Mouse (Mus musculus) adrenal gland, postnatal 14 days (tissue): ENCODE measurements around the gene Errfi1. TPM values are rescaled to one million over a fixed set of nuclear protein-coding genes. Genes with fewer than 3 reads are reported as not detected.

ENCODE experiments used
- DNase-seq: peaks from one replicate; pipeline ENCODE4 v3.0.0; 2021; ENCODE audit warnings: mixed read lengths
- long read RNA-seq, 2 experiments: library from polyadenylated mRNA; stranded (forward); transcript quantifications; one replicate each; pipeline ENCODE4 v2.0.0; 2021
- total RNA-seq: library from RNA; stranded (reverse); gene quantifications from 2 replicates; pipeline ENCODE4 v1.2.3, GENCODE M21; 2021

Errfi1 gene
- total RNA-seq: 56.6 and 115 TPM in 2 replicates
- long read RNA-seq, experiment 1, transcript Errfi1-201 (4 exons, 3,043 nt): major isoform, 72 of 85 reads
- long read RNA-seq, experiment 1, partial matches to known transcripts: 0 of 85 reads
- long read RNA-seq, experiment 1, other reads (novel, unspliced or antisense): 13 of 85 reads
- long read RNA-seq, experiment 2, transcript Errfi1-201 (4 exons, 3,043 nt): major isoform, 213 of 232 reads
- long read RNA-seq, experiment 2, partial matches to known transcripts: 2 of 232 reads
- long read RNA-seq, experiment 2, other reads (novel, unspliced or antisense): 15 of 232 reads

GRCm38 (mm10) chr4:150853680-150854461 is at the start of gene Errfi1:
Errfi1 (plus strand) TSS chr4:150853919.
- DNase-seq: peak; percentile 41

DNA sequence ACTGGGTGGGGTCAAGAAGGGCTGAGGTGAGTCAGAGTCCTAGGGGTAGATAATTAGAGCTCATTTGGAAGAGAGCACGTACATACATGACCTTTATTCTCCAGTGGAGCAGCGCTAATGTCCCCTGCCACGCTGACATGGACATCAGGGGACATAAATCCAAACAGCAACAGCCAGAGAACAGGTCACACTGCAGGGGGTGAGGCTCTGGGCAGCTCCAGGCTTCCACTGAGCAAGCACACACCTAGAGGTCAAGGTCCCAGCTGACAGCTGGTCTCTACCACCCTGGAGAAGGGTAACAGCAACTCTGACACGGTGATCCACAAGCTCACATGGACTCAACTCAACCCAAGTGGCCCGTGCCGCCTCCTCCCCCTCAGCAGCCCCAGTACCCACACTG is 49.5 kb upstream of the Errfi1 start:
- no peak for DNase-seq

GRCm38 (mm10) chr4:150807727-150808470 is 45.8 kb upstream of the Errfi1 start:
- DNase-seq: no peak

DNA sequence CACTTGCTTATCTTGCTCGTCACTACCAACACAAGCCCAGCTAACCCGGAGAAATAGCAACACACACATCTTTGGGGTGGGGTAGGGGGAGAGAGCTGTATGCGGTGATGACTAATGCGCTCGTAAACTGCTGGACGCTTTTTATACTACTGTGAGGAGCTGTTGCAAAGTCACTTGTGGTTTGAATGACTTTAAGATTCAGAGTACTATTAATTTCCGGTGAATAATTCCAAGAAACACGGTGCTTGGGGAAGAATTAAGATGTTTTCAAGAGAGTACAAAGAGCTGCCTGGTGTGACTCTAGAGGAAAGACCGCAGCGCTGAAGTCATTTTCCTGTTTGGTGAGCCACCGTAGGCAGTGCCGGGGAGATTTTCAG is 45.3 kb upstream of the Errfi1 start:
- DNase-seq: peak; percentile 50

DNA sequence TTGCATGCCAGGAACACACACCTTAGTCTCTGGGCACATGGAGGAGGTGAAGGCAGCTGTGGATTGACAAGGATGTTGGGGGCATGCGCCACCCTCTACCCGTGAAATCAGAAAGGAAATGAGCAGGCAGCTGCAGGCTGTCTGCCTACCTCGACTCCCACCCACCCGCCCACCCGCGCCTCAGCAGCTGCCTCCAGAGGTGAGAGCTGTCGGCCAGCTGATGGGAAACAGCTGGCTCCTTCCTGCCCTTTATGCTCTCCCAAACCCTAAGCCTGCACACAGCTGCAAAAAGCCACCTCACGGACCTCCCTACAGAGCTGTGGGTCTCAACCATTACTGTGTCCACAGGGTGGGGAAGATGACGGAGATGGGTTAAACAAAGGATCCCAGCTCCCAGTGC is 44.4 kb upstream of the Errfi1 start:
- DNase-seq: no peak

- DNase-seq: no peak
Observed at GRCm38 (mm10) chr4:150815144-150815543, 38.6 kb upstream of the Errfi1 start.

DNA sequence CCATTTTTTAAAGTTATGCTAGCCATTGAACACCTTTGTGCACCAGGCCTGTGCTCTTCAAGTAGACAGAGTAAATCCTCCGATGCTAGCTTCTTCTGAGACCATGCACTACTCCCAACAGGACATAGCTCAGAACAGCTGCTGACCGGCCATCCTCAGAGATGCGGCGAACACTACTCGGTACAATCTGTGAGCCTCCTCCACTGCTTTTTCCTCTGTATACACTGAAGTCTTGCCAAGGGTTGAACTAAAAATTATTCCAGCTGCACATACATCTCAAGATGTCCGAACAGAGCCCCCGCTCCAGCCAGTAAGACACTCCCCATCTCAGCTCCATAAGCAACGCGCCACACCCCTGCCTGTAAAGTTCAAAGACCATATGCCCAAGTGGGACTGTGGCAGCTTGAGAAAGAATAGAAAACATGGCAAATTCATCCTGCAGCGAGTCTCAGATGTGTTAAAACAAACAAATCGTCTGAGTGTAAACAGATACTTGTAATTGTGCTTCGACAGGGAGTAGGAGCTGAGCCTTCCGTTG is 37.2 kb upstream of the Errfi1 start:
- DNase-seq: no peak

DNA sequence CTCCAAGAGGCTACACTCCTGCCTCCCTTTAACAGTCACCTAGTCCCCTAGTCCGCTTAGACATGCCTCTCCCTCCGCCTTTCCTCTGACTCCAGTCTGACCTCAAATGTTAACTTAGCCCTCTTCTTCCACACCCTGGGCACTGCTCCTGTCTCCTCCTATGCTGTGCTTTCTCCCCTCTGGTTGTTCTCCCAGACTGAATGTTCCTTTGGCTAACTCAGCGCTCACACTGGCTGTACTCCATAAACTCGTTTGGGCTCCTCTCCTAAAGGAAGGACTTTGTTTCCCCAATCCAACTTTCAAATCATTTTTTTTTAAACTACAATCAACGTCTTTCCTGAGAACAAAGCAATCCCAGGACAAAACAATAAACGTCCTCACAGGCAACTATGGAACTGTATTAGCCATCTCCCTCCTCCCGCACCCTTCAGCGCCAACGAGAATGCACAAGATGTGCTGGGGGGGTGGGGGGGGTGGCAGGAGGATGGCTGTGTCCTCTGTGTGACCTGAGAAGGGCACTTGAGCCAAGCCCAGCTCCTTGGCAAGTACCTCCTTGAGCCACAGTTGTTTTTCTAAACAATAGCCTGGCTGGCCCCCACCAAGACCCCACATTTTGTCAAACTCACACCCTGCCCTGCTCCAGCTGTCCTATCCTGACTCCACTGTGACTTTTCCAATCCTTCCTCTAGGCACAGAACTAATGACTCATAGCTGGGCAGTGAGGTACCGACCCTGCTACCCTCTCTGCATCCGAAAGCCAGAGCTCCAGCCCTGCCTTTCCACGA is 34.4 kb upstream of the Errfi1 start:
- peak; percentile 46 for DNase-seq

DNA sequence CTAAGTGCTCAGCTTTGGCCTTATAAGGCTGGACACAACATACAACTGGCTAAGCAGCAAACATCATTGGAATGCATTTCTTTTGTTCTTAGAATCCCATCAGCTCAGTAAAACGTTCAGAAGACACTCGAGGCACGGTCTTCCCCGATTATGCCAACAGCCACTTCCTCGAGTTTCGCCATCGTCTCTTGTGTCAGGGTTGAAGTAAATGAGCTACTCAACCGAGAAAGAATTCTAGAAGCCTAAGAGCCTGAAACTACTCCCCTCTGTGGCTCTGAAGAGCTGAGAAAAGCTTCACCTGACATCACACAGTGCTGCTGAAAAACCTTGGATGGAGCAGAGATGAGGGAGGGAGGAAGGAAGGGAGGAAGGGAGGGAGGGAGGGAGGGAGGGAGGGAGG is 32.3 kb upstream of the Errfi1 start:
- DNase-seq: no peak

DNA sequence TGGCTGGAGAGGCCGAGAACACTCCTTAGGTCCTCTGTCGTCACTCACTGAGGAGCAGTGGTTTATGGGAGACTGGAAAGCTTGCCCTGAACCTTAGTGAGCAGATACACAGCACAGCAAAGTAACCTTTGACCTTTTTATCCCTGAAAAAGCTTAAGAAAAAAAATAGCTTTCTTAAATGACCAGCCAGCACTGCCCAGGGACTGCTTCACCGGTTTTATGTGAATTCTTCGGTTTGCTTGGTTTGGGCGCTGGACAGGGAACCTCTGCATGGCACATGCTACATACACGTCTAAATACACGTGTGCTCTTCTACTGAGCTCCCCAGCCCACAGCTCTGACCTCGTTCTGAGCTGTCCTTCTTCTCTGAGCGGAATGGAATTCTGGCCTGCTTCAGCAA is 31.1 kb upstream of the Errfi1 start:
- no peak for DNase-seq

DNA sequence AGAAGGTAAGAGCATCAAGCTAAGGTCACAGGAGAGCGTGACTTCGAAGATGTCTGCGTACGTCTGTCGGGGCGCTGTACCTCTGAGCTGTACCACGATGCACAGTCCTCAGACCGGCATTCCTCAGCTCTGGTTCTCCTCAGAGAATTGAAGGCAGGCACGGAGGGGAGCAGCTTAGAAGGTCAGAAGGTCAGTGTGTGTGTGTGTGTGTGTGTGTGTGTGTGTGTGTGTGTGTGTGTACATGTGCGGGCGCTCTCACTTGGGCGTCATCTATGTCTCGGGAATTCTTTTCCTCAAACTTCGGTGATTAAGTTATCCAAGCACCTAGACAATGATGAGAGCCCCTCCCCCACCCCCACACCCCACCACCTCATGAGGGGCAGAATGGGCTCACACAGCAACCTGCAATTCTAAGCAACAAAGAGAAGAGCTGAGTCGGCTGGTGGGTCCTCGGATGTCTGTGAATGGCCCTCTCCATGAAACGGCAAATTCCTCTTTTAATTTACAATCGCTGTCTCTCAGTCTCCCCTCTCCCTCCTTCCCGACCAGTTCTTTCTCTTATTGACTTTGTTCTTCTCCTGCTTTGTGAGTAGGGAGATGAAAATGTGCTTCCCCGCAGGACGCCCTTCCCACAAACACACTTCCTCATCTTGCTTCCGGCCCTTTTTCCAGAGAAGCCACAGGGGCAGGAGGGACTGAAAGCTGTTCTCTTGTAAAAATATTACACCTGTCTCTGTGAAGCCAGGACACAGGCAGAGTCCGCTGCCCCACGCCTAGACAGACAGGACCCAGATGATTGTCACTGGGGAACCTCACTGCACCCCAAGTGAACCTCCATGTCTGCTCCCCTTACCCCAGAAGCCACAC is 29.9 kb upstream of the Errfi1 start:
- DNase-seq: no peak

DNA sequence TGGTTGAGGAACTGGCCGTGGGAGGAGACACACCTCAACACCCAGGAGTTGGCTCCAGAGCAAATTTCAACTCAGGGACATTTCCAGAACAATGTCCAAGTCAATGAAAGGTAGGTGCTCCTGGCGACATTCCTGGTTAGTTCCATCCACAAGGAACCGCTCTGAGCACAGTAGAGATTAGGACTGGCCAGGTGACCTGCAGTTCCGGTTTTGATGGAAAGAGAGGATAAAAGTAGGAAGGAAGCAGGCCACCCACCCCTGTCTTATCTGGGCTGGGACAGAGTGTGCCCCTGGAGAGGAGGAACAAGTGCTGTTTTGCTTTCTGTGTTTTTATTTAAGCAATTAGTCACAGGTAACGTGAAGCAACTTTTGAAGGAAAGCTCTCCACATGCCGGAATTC is 28.8 kb upstream of the Errfi1 start:
- DNase-seq: no peak

DNA sequence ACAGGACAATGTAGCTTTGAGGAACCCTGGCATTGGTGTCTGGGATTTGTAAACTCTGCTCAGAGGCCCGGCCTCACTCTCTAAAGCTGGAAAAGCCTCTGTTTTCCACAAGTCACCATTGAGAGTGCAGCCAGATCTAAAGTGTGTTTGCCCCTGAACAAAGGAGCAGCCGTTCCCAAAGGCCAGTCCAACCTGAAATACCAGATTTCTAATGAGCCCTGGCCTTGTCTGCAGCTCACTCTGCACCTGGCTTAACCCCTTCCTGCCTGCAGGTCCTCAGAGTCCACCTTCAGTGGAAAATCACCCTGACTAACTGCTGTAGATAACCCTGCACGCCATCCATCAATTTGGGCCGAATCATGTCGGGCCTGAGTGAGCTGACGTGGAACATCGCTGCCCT is 28.2 kb upstream of the Errfi1 start:
- DNase-seq: no peak

DNA sequence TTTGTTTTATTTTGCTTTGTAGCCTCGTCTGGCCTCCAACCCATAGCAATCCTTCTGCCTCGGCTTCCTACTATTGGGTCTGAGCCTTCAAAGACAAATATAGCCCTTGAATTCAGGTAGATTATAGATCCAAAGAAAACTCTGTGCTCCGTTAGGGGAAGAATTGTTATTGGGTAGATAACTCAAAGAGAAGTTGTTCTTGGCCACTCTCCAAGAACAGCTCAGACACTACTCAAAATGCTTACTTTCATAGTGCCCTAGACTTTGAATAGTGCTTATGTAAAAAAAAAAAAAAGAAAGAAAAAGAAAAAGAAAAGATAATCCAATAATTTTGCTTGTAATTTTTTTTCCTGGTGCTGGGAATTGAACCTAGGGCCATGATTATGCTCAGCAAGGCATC is 22.4 kb upstream of the Errfi1 start:
- no peak for DNase-seq

- no peak for DNase-seq
Observed at GRCm38 (mm10) chr4:150831941-150832340, 21.8 kb upstream of the Errfi1 start.

- no peak for DNase-seq
Observed at GRCm38 (mm10) chr4:150835163-150835562, 18.6 kb upstream of the Errfi1 start.

GRCm38 (mm10) chr4:150836258-150836657 is 17.5 kb upstream of the Errfi1 start:
- no peak for DNase-seq

GRCm38 (mm10) chr4:150836961-150837360 is 16.8 kb upstream of the Errfi1 start:
- no peak for DNase-seq

DNA sequence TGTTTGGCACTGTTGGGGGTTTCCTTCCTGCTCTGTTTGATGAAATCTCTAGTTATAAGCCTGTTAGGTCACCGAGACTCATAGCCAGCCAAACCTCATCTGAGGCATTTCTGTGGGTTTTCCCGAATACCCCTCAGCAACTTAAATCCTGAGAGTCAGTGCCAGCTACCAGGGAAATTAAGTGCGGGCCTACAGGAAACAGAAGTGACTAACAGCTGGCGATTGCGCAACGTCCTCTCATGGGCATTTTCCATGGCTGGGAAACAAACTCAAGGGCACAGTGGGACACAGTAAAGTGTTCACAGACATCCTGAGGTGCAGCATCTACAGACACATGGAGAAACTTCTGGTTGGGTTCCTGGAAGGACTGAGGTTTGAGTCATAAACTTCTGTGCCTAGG is 16.3 kb upstream of the Errfi1 start:
- DNase-seq: peak; percentile 86

GRCm38 (mm10) chr4:150842045-150842444 is 11.7 kb upstream of the Errfi1 start:
- DNase-seq: no peak

GRCm38 (mm10) chr4:150843181-150843580 is 10.5 kb upstream of the Errfi1 start:
- DNase-seq: peak; percentile 39
